Mouse (Mus musculus) stomach, postnatal 0 days (tissue): ENCODE measurements around the gene Orc5. TPM values are rescaled to one million over a fixed set of nuclear protein-coding genes. Genes with fewer than 3 reads are reported as not detected.

Experiments
- ATAC-seq: fragments of 200-750 bp; cut with Nextera tagmentation; 2 replicates; pipeline ENCODE4 v1.8.0; 2017; ENCODE audit not compliant: low FRiP score, low TSS enrichment
- DNase-seq: peaks from one replicate; pipeline ENCODE4 v3.0.0-alpha.2; 2016; ENCODE audit warnings: low spot score
- H3K27ac ChIP-seq: fragments of 300-500 bp; sonication (generic); replicated peaks from 2 replicates; pipeline ENCODE4 v1.5.1; 2014; ENCODE audit warnings: mild to moderate bottlenecking, control low read depth
- H3K27me3 ChIP-seq: fragments of 300-500 bp; sonication (generic); 2 replicates; pipeline ENCODE4 v1.6.1; 2014; ENCODE audit warnings: low read length; ENCODE audit not compliant: control insufficient read depth, insufficient read depth
- H3K36me3 ChIP-seq: fragments of 300-500 bp; sonication (generic); 2 replicates; pipeline ENCODE4 v1.6.1; 2014; ENCODE audit warnings: low read length, mixed read lengths; ENCODE audit not compliant: control insufficient read depth, insufficient read depth
- H3K4me1 ChIP-seq: fragments of 300-500 bp; sonication (generic); replicated peaks from 2 replicates; pipeline ENCODE4 v1.6.1; 2014; ENCODE audit warnings: antibody characterized with exemption; ENCODE audit not compliant: control insufficient read depth, insufficient read depth
- H3K4me2 ChIP-seq: fragments of 300-500 bp; sonication (generic); replicated peaks from 2 replicates; pipeline ENCODE4 v1.6.1; 2014; ENCODE audit warnings: low read depth, mild to moderate bottlenecking, control low read depth, moderate library complexity
- H3K4me3 ChIP-seq: fragments of 300-500 bp; sonication (generic); 2 replicates; pipeline ENCODE4 v1.5.1; 2014; ENCODE audit warnings: low read depth, low read length, control low read depth
- H3K9ac ChIP-seq: fragments of 300-500 bp; sonication (generic); 2 replicates; pipeline ENCODE4 v1.6.1; 2014; ENCODE audit warnings: mild to moderate bottlenecking, low read length, control low read depth, mixed read lengths
- H3K9me3 ChIP-seq: fragments of 300-500 bp; sonication (generic); 2 replicates; pipeline ENCODE4 v1.6.1; 2016; ENCODE audit warnings: low read length; ENCODE audit not compliant: control insufficient read depth
- CTCF ChIP-seq: IDR thresholded peaks from 2 replicates; pipeline ENCODE4 v1.5.1; 2016; ENCODE audit warnings: antibody characterized with exemption, low read depth, mild to moderate bottlenecking, moderate library complexity
- EP300 ChIP-seq: optimal IDR thresholded peaks from 2 replicates; pipeline ENCODE3; 2016; ENCODE audit warnings: antibody characterized with exemption
- WGBS: fragments of 180-500 bp; shearing (Covaris S2); extraction: QIAGEN DNeasy Blood & Tissue Kit; methylation state at CpG from one replicate; pipeline ENCODE4 v1.1.7; 2014; 5-methylcytosine and 5-hydroxymethylcytosine counted together
- polyA plus RNA-seq: library from polyadenylated mRNA; unstranded; fragments of >200 nt; fragmentation: Nextera tagmentation; extraction: Ambion mirVana; gene quantifications from 2 replicates; pipeline ENCODE4 v1.2.1, GENCODE M21; 2015

The Orc5 gene
- polyA plus RNA-seq, 1 experiment from 2014 or later: 21.6 TPM

DNA sequence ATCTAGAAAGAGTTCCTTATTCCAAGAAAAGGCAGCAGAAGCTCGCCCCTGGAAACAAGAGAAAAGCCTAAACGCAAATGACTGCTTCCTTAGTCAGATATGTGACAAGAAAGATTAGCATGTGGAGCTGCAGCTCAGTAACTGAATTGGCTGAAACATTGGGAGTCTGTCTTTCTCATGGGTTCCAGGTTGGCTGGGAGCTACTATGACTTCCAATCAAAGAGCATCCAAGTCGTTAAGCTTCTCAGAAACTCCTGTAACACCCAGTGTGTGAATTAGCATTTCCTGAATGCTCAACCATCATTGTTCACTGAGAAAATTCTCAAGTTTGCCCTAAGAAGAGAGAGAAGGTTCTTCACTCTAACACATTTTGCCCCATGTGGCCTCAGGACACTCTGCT lies 24.5 kb upstream of the Orc5 start:
- Histone ChIP-seq H3K27me3 (no peaks in the 10 kb centered on the region), H3K4me3 (no peak overlapping the region), H3K9me3 (no peaks in the 10 kb centered on the region), H3K27ac (no peak overlapping the region), H3K36me3 (no peaks in the 10 kb centered on the region), H3K4me2 (no peak overlapping the region), H3K9ac (no peak overlapping the region), H3K4me1 (no peaks in the 10 kb centered on the region)
- ATAC-seq (no peak), DNase-seq (no peak)
- WGBS: 51% methylated on average over 3 of the region's 3 CpGs
- TF ChIP-seq EP300 (no peak), CTCF (no peak)

DNA sequence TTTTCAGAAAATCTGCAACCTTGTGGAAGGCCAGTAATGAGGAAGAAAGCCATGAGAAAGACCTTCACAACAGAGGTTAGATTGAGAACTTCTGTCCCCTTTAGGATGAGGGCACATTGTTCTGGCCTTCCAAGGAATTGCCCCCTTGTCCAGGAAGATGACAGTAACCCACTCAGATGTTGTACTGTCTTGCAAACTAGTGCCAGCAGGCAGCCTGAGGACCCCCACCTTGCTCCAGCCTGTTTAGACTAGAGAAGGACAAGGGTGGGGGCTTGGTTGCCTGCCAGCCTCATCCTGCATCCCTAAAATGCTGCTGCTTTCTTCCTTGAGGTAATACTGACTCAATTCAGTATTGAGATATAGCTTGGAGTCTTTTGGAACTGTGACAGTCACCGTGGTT lies 23.9 kb upstream of the Orc5 start:
- H3K36me3 ChIP-seq: no peaks in the 10 kb centered on the region
- no peak for TF ChIP-seq CTCF
- TF ChIP-seq EP300: no peak
- no peak overlapping the region for H3K27ac ChIP-seq
- no peak for ATAC-seq
- H3K4me1 ChIP-seq: no peaks in the 10 kb centered on the region
- H3K4me2 ChIP-seq: no peak overlapping the region
- no peak for DNase-seq
- H3K27me3 ChIP-seq: no peaks in the 10 kb centered on the region
- H3K4me3 ChIP-seq: no peak overlapping the region
- WGBS: 64% methylated on average over 1 of the region's 1 CpGs
- no peaks in the 10 kb centered on the region for H3K9me3 ChIP-seq
- H3K9ac ChIP-seq: no peak overlapping the region

DNA sequence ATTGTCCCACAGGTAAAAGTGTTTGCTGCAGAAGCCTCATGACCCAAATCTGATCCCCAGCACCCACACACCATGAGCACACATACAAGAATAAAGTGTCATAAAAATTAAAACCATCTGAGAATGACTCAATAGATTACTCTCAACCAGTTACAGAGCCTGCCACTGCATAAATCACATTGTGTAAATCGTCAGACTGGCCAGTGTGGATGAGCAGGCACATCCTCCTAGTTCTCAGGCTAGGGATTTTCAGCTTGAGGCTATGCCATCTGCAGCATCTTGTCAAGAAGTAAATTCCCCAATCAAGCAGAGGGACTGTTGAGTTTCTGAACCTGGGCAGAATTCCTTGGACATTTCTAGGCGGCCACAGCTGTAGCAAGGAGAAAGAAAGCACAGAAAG lies 23.5 kb upstream of the Orc5 start:
- 54% methylated on average over 2 of the region's 2 CpGs for WGBS

DNA sequence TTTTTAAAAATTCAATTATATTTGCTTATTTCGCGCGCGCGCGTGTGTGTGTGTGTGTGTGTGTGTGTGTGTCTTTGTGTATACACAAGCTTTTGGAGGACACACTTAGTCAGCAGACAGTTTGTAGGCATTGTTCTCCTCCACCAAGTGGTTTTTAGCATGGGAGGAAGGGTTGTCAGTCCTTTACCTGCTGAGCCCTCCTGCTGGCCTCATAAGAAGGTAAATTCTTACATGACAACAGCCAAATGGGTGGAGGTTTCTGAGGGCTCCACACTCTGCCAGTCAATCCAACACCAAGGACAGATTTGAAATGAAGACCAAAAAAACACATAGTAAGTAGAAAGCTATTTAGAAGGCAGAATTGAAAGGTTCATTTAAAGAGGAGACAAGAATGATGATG lies 22.7 kb upstream of the Orc5 start:
- Histone ChIP-seq H3K9me3 (no peaks in the 10 kb centered on the region), H3K4me2 (no peak overlapping the region), H3K9ac (no peak overlapping the region), H3K27ac (no peak overlapping the region), H3K36me3 (no peaks in the 10 kb centered on the region), H3K27me3 (no peaks in the 10 kb centered on the region), H3K4me3 (no peak overlapping the region), H3K4me1 (no peaks in the 10 kb centered on the region)
- 96% methylated on average over 6 of the region's 6 CpGs for WGBS
- TF ChIP-seq EP300 (no peak), CTCF (no peak)
- DNase-seq (no peak), ATAC-seq (no peak)

More for the DNA sequence above, 23.5 kb upstream of the Orc5 start:
- Histone ChIP-seq H3K9me3 (no peaks in the 10 kb centered on the region), H3K9ac (no peak overlapping the region), H3K36me3 (no peaks in the 10 kb centered on the region), H3K4me1 (no peaks in the 10 kb centered on the region), H3K27ac (no peak overlapping the region), H3K4me2 (no peak overlapping the region), H3K27me3 (no peaks in the 10 kb centered on the region), H3K4me3 (no peak overlapping the region)
- no peak for TF ChIP-seq CTCF
- no peak for TF ChIP-seq EP300
- ATAC-seq (no peak), DNase-seq (no peak)

DNA sequence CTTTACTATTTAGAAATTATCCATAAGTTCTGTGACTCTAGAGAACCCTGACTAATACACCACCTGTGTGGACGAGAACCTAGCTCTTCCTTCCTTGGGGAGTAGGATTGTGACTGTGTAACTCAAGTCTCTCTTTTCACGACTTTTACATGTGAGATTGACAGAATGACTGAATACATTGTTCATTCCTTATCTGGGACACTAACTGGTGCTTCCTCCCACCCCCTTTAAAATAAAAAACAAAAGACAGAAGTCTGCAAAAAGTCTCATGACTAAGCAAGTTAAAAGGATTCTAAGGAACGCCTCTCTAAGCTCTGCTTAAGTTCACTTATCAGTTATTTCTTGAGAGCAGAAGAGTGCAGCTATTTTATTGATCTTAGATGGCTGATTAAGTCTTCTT lies 22.2 kb upstream of the Orc5 start:
- DNase-seq: no peak
- Histone ChIP-seq H3K4me3 (no peak overlapping the region), H3K4me1 (no peaks in the 10 kb centered on the region), H3K4me2 (no peak overlapping the region), H3K27me3 (no peaks in the 10 kb centered on the region), H3K36me3 (no peaks in the 10 kb centered on the region), H3K9ac (no peak overlapping the region), H3K9me3 (no peaks in the 10 kb centered on the region), H3K27ac (no peak overlapping the region)
- ATAC-seq: no peak
- 70% methylated on average over 3 of the region's 3 CpGs for WGBS
- no peak for TF ChIP-seq CTCF
- no peak for TF ChIP-seq EP300

DNA sequence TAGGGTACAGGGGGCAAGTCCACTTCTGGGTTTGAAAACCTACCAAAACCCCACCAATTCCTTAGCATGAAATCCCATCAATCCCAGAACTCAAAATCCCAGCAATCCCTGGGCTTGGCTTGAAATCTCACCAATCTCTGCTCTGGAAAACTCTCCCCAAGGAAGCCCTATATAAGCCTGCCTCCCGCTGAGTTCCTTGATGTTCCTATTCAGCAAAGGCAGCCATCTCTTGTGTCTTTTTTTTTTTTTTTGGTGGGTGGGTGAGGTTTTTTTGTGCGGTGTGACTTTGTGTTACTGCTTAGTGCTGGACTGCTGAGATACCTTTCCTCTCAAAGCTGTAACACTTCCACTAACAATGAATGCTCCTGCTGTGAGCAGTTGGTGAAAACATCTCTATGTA lies 15.5 kb upstream of the Orc5 start:
- no peak overlapping the region for H3K9ac ChIP-seq
- WGBS: 81% methylated on average over 2 of the region's 2 CpGs
- no peak for ATAC-seq

More for the DNA sequence above, 15.5 kb upstream of the Orc5 start:
- Histone ChIP-seq H3K4me1 (no peaks in the 10 kb centered on the region), H3K9me3 (no peaks in the 10 kb centered on the region), H3K4me3 (no peak overlapping the region), H3K4me2 (no peak overlapping the region), H3K36me3 (no peaks in the 10 kb centered on the region), H3K27me3 (no peaks in the 10 kb centered on the region), H3K27ac (no peak overlapping the region)
- DNase-seq: no peak
- no peak for TF ChIP-seq CTCF
